Mouse (Mus musculus) kidney, adult 2 months (tissue): Measurements from ENCODE around the gene Trip6. TPM values are rescaled to one million over a fixed set of nuclear protein-coding genes. Genes with fewer than 3 reads are reported as not detected.

Source experiments
- DNase-seq: peaks from one replicate; pipeline ENCODE4 v3.0.0; 2021
- H3K27ac ChIP-seq: fragments of 200-500 bp; 2 replicates; pipeline ENCODE4 v1.5.1; 2012; ENCODE audit warnings: low read depth, low read length, control low read depth, inconsistent platforms; ENCODE audit not compliant: insufficient read depth
- H3K27me3 ChIP-seq: fragments of 200-500 bp; replicated peaks from 2 replicates; pipeline ENCODE4 v1.6.1; 2012; ENCODE audit warnings: mild to moderate bottlenecking, moderate library complexity, low read length, inconsistent platforms; ENCODE audit not compliant: control insufficient read depth, insufficient read depth
- H3K36me3 ChIP-seq: fragments of 200-500 bp; 2 replicates; pipeline ENCODE4 v1.6.1; 2012; ENCODE audit warnings: mild to moderate bottlenecking, moderate library complexity, low read length, inconsistent platforms; ENCODE audit not compliant: control insufficient read depth, insufficient read depth
- H3K4me1 ChIP-seq: fragments of 200-500 bp; 2 replicates; pipeline ENCODE4 v1.6.1; 2011; ENCODE audit warnings: low read length; ENCODE audit not compliant: control insufficient read depth, insufficient read depth
- H3K4me3 ChIP-seq: fragments of 200-500 bp; 2 replicates; pipeline ENCODE4 v1.5.1; 2011; ENCODE audit warnings: mild to moderate bottlenecking, low read depth, low read length, control low read depth; ENCODE audit not compliant: insufficient read depth
- CTCF ChIP-seq: fragments of 200-500 bp; conservative IDR thresholded peaks from 2 replicates; pipeline ENCODE4 v1.5.1; 2011; ENCODE audit warnings: low read depth, mild to moderate bottlenecking, control low read depth, low read length, moderate library complexity, mixed read lengths; ENCODE audit not compliant: insufficient read depth, insufficient read length
- POLR2A ChIP-seq: fragments of 200-500 bp; IDR thresholded peaks from one replicate; pipeline ENCODE4 v1.6.1; 2011; ENCODE audit warnings: low read depth, low read length, control low read depth
- WGBS: fragments of 180-500 bp; shearing (Covaris S2); methylation state at CpG from one replicate; pipeline ENCODE4 v1.1.7; 2018; 5-methylcytosine and 5-hydroxymethylcytosine counted together
- polyA plus RNA-seq: library from polyadenylated mRNA; depleted of rRNA; stranded (reverse); fragments of >200 nt; gene quantifications from 2 replicates; pipeline ENCODE4 v1.2.3, GENCODE M21; 2012

The Trip6 gene
- polyA plus RNA-seq, 1 experiment: 53.2 TPM

GRCm38 (mm10) chr5:137307071-137307912 lies 6.9 kb downstream of the Trip6 start, which contains the start of gene Srrt:
Gene Srrt (minus strand): TSS chr5:137307674.
- peak within 1 kb of the TSS; percentile 71 for H3K4me3 ChIP-seq
- under 1% methylated on average over 71 of the region's 72 CpGs for WGBS
- no peaks in the 10 kb centered on the region for H3K27me3 ChIP-seq
- TF ChIP-seq CTCF (no peak), POLR2A (peak; percentile 75)
- H3K4me1 ChIP-seq: peaks cover 9% of the 10 kb centered on the region; the same call in 1 of the 2 replicates
- H3K36me3 ChIP-seq: no peaks in the 10 kb centered on the region; the same call in 1 of the 2 replicates
- DNase-seq: peak; percentile 96
- H3K27ac ChIP-seq: peak within 1 kb of the TSS; percentile 53

GRCm38 (mm10) chr5:137306439-137307005 lies 7.7 kb downstream of the Trip6 start:
- no peak for TF ChIP-seq CTCF
- TF ChIP-seq POLR2A: no peak
- H3K4me1 ChIP-seq: peaks cover 9% of the 10 kb centered on the region; the same call in 1 of the 2 replicates
- WGBS: 8% methylated on average over 12 of the region's 12 CpGs
- no peak for DNase-seq
- H3K27me3 ChIP-seq: no peaks in the 10 kb centered on the region
- peak overlapping the region; percentile 71 for H3K4me3 ChIP-seq
- 0 out of 2 replicates have a peak overlapping the region, but pooled peaks have one; percentile 10 for H3K27ac ChIP-seq
- H3K36me3 ChIP-seq: no peaks in the 10 kb centered on the region; the same call in 1 of the 2 replicates

- H3K36me3 ChIP-seq: no peaks in the 10 kb centered on the region; the same call in 1 of the 2 replicates
- WGBS: 46% methylated on average over 3 of the region's 3 CpGs
- no peak overlapping the region for H3K27ac ChIP-seq
- no peaks in the 10 kb centered on the region for H3K27me3 ChIP-seq
- TF ChIP-seq POLR2A (no peak), CTCF (no peak)
- peaks cover 9% of the 10 kb centered on the region; the same call in 1 of the 2 replicates for H3K4me1 ChIP-seq
- H3K4me3 ChIP-seq: no peak overlapping the region
- DNase-seq: no peak
Measured at GRCm38 (mm10) chr5:137305822-137306221, 8.4 kb downstream of the Trip6 start.

- Histone ChIP-seq H3K4me1 (peaks cover 9% of the 10 kb centered on the region; the same call in 1 of the 2 replicates), H3K36me3 (peaks cover 5% of the 10 kb centered on the region), H3K4me3 (no peak overlapping the region), H3K27me3 (no peaks in the 10 kb centered on the region), H3K27ac (no peak overlapping the region)
- 43% methylated on average over 4 of the region's 4 CpGs for WGBS
- DNase-seq: no peak
- TF ChIP-seq POLR2A (no peak), CTCF (no peak)
Measured at GRCm38 (mm10) chr5:137304816-137305215, 9.4 kb downstream of the Trip6 start.

GRCm38 (mm10) chr5:137304165-137304564 lies 10.0 kb downstream of the Trip6 start:
- no peak overlapping the region for H3K27ac ChIP-seq
- WGBS: 65% methylated on average over 3 of the region's 3 CpGs
- no peak for DNase-seq
- TF ChIP-seq CTCF (no peak), POLR2A (no peak)
- peaks cover 9% of the 10 kb centered on the region; the same call in 1 of the 2 replicates for H3K4me1 ChIP-seq
- H3K4me3 ChIP-seq: no peak overlapping the region
- no peaks in the 10 kb centered on the region for H3K27me3 ChIP-seq
- H3K36me3 ChIP-seq: peaks cover 5% of the 10 kb centered on the region

GRCm38 (mm10) chr5:137303609-137304008 lies 10.6 kb downstream of the Trip6 start:
- 93% methylated on average over 4 of the region's 4 CpGs for WGBS
- TF ChIP-seq POLR2A (no peak), CTCF (no peak)
- no peak for DNase-seq
- Histone ChIP-seq H3K4me1 (peaks cover 9% of the 10 kb centered on the region; the same call in 1 of the 2 replicates), H3K27me3 (no peaks in the 10 kb centered on the region), H3K4me3 (no peak overlapping the region), H3K27ac (no peak overlapping the region), H3K36me3 (peaks cover 5% of the 10 kb centered on the region)

GRCm38 (mm10) chr5:137301253-137301652 lies 13.0 kb downstream of the Trip6 start:
- Histone ChIP-seq H3K27ac (no peak overlapping the region), H3K4me3 (no peak overlapping the region), H3K4me1 (peaks cover 7% of the 10 kb centered on the region; the same call in 1 of the 2 replicates), H3K36me3 (peaks cover 5% of the 10 kb centered on the region), H3K27me3 (no peaks in the 10 kb centered on the region)
- TF ChIP-seq CTCF (no peak), POLR2A (no peak)
- DNase-seq: peak; percentile 56
- WGBS: 68% methylated on average over 21 of the region's 21 CpGs
